Mouse (Mus musculus) cerebellum, adult 9-10 months (tissue): Measurements from ENCODE around the gene Ndufaf2.

Source experiments
- DNase-seq: peaks from one replicate; pipeline ENCODE4 v3.0.0; 2022

The Ndufaf2 gene

GRCm38 (mm10) chr13:108135617-108136016 is 22.8 kb downstream of the Ndufaf2 start:
- DNase-seq, result no peak

- no peak for DNase-seq
Measured at GRCm38 (mm10) chr13:108132031-108132819, 26.2 kb downstream of the Ndufaf2 start.

GRCm38 (mm10) chr13:108130737-108131136 is 27.7 kb downstream of the Ndufaf2 start:
- no peak for DNase-seq

- DNase-seq, result no peak
Measured at GRCm38 (mm10) chr13:108129070-108129469, 29.4 kb downstream of the Ndufaf2 start.

GRCm38 (mm10) chr13:108127883-108128282 is 30.5 kb downstream of the Ndufaf2 start:
- no peak for DNase-seq

GRCm38 (mm10) chr13:108127130-108127529 is 31.3 kb downstream of the Ndufaf2 start:
- DNase-seq, result peak; percentile 26

GRCm38 (mm10) chr13:108126246-108126645 is 32.2 kb downstream of the Ndufaf2 start:
- no peak for DNase-seq

GRCm38 (mm10) chr13:108124096-108124495 is 34.3 kb downstream of the Ndufaf2 start:
- no peak for DNase-seq

- DNase-seq, result no peak
Measured at GRCm38 (mm10) chr13:108123109-108123723, 35.2 kb downstream of the Ndufaf2 start.

- DNase-seq, result no peak
Measured at GRCm38 (mm10) chr13:108119411-108120310, 38.8 kb downstream of the Ndufaf2 start.

GRCm38 (mm10) chr13:108118188-108118587 is 40.2 kb downstream of the Ndufaf2 start:
- DNase-seq, result peak; percentile 36

GRCm38 (mm10) chr13:108117654-108118053 is 40.8 kb downstream of the Ndufaf2 start:
- no peak for DNase-seq

GRCm38 (mm10) chr13:108114257-108114656 is 44.2 kb downstream of the Ndufaf2 start:
- no peak for DNase-seq

GRCm38 (mm10) chr13:108113536-108113935 is 44.9 kb downstream of the Ndufaf2 start:
- no peak for DNase-seq

GRCm38 (mm10) chr13:108110929-108111328 is 47.5 kb downstream of the Ndufaf2 start:
- no peak for DNase-seq

GRCm38 (mm10) chr13:108100700-108101099 is 57.7 kb downstream of the Ndufaf2 start:
- DNase-seq, result no peak

GRCm38 (mm10) chr13:108096446-108096845 is 62.0 kb downstream of the Ndufaf2 start:
- peak; percentile 20 for DNase-seq

GRCm38 (mm10) chr13:108095617-108096016 is 62.8 kb downstream of the Ndufaf2 start:
- DNase-seq, result peak; percentile 94

GRCm38 (mm10) chr13:108094681-108095080 is 63.7 kb downstream of the Ndufaf2 start:
- DNase-seq, result no peak

- DNase-seq, result no peak
Measured at GRCm38 (mm10) chr13:108092290-108092689, 66.1 kb downstream of the Ndufaf2 start.

GRCm38 (mm10) chr13:108086724-108087123 is 71.7 kb downstream of the Ndufaf2 start:
- no peak for DNase-seq

- no peak for DNase-seq
Measured at GRCm38 (mm10) chr13:108086036-108086435, 72.4 kb downstream of the Ndufaf2 start.

- peak; percentile 54 for DNase-seq
Measured at GRCm38 (mm10) chr13:108084086-108084485, 74.3 kb downstream of the Ndufaf2 start.
